Mouse (Mus musculus): Measurements from ENCODE around the gene Pus7. TPM values are rescaled to one million over a fixed set of nuclear protein-coding genes. Genes with fewer than 3 reads are reported as not detected.
A peak's percentile ranks its signal among the peaks of the same experiment; 100 is the strongest.

Gene Pus7
- total and polyA plus RNA-seq, 3 experiments, result 95.8 to 142 TPM; not detected in 1

DNA sequence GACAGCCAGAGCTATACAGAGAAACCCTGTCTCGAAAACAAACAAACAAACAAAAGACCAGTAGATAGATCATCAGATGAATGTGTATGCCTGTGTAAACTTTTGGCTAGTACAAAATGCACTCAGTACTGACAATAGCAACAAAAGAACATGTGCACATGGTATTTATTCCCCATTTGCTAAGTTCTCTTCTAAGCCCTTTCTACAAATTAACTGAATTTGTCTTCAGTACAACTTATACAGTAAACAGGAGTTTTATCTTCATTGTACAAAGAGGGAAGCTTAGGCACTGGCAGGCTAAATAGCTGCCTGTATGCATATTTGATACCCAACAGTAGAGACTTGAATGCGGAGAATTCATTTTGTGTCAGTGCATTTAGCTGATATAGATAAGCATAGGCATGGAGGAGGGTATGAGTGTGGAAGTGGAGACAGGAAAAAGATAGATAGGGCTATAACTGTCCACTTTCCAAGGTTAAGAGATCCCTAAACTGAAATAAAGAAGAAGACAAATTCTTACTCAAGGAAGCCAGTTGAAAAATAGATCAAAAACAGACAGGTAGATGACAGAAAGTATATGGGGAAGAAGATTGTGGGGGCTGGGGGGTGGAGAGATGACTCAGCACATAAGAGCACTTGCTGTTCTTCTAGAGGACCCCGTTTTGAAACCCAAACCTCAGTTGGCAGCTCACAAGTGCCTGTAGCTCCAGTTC is 65.9 kb downstream of the Pus7 start (continued):
- peak; percentile 61; the same call in 1 of the 2 replicates for TF ChIP-seq MYC (IDR thresholded peaks at IDR 0.05; ENCODE audit: low read depth, low read length)
- TF ChIP-seq MAFK (IDR thresholded peaks at IDR 0.05; ENCODE audit: borderline replicate concordance, low read depth, low read length), result no peak
- no peak for TF ChIP-seq CTCF (IDR thresholded peaks at IDR 0.05 in 2 of 3, conservative IDR thresholded peaks at IDR 0.05 in 1 of 3; ENCODE audit: control insufficient read depth in 1 of 3, insufficient read depth in 1 of 3, low read depth in 2 of 3, low read length in 3 of 3, poor library complexity in 1 of 3, severe bottlenecking in 1 of 3)
- no peak for TF ChIP-seq BHLHE40 (IDR thresholded peaks at IDR 0.05; ENCODE audit: borderline replicate concordance, low read depth, low read length)
- no peak for TF ChIP-seq ZNF384 (IDR thresholded peaks at IDR 0.05; ENCODE audit: low read depth, low read length)
- TF ChIP-seq KAT2A (conservative IDR thresholded peaks at IDR 0.05; ENCODE audit: low read depth, low read length), result no peak
- TF ChIP-seq ZKSCAN1 (IDR thresholded peaks at IDR 0.05; ENCODE audit: low read depth, low read length), result no peak
- no peak for TF ChIP-seq UBTF (IDR thresholded peaks at IDR 0.05; ENCODE audit: borderline replicate concordance, insufficient read depth, low read depth, low read length)
- TF ChIP-seq SIN3A (IDR thresholded peaks at IDR 0.05; ENCODE audit: low read length), result peak; percentile 66
- no peak for TF ChIP-seq USF1 (IDR thresholded peaks at IDR 0.05; ENCODE audit: low read depth, low read length)
- no peak for TF ChIP-seq ZC3H11A (IDR thresholded peaks at IDR 0.05; ENCODE audit: low read depth, low read length)
- TF ChIP-seq HCFC1 (IDR thresholded peaks at IDR 0.05; ENCODE audit: low read depth, low read length), result peak; percentile 19; the same call in 1 of the 2 replicates
- TF ChIP-seq CHD2 (IDR thresholded peaks at IDR 0.05; ENCODE audit: low read length), result no peak
- TF ChIP-seq ZMIZ1 (IDR thresholded peaks at IDR 0.05; ENCODE audit: low read depth, low read length), result no peak

DNA sequence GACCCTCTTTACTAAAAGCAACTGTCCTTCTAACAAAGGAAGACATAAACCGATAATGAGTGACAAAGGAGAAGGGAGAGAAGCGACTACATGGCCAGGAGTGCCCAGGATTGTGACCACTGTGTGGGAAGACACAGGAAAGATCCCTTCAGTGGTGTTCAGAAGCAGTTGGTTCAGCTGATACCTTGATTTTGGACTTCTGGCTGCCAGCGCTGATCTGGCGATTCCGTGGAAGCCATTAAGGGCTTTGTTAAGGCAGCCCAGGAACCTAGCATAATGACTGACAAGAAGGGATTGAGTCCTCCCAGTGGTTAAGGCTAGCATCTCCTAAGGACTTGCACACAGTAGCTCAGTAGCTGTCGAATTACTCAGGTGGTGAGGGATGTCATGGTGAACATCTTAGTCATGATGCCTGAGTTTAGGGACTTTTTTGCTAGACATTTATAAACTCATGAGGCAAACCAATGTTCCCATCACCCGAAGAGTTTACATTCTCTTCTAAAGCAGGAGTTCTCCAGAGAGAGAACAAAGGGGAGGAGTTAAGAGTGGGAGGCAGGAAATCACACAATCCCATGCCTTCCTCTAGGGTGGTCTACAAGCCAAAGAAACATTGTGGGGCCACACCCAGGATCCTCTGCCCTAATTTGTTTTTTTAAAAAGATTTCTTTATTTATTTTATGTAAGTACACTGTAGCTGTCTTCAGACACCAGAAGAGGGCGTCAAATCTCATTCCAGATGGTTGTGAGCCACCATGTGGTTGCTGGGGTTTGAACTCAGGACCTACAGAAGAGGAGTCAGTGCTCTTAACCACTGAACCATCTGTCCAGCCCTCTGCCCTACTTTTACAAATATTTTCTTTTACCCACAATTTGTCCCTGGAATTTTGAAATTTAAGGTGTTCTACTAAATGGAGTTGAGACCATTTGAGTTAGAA is 69.8 kb downstream of the Pus7 start:
- Histone ChIP-seq H3K79me2 (ENCODE audit: control insufficient read depth, insufficient read depth, low read length, poor library complexity) (peaks cover 10% of the 10 kb centered on the region), H3K4me1 (ENCODE audit: control insufficient read depth in 1 of 2, insufficient read depth in 2 of 2, low read length in 2 of 2) (peaks cover 12 to 15% of the 10 kb centered on the region in 2 experiments), H3K9ac (ENCODE audit: control insufficient read depth, low read depth, low read length, poor library complexity, severe bottlenecking) (peak overlapping the region; percentile 68), H3K27me3 (ENCODE audit: control insufficient read depth in 1 of 2, insufficient read depth in 2 of 2, low read length in 2 of 2) (no peaks in the 10 kb centered on the region), H3K9me3 (replicated peaks; ENCODE audit: insufficient read depth, low read length) (no peaks in the 10 kb centered on the region), H3K27ac (ENCODE audit: control insufficient read depth, low read depth, low read length) (peak overlapping the region; percentile 75), H3K36me3 (ENCODE audit: control insufficient read depth in 1 of 2, insufficient read depth in 2 of 2, low read length in 2 of 2) (peaks cover 13 to 23% of the 10 kb centered on the region in 2 experiments), H3K4me3 (ENCODE audit: control insufficient read depth in 1 of 2, insufficient read depth in 1 of 2, low read depth in 2 of 2, low read length in 2 of 2) (peak overlapping the region; percentile 45 to 63)
- TF ChIP-seq ZMIZ1 (IDR thresholded peaks at IDR 0.05; ENCODE audit: low read depth, low read length), result no peak
- peak in 1 of 2 experiments; percentile 43; a peak in 1 of 4 replicates for TF ChIP-seq POLR2A (IDR thresholded peaks at IDR 0.05; ENCODE audit: control insufficient read depth in 1 of 2, insufficient read depth in 1 of 2, low read depth in 1 of 2, low read length in 2 of 2, poor library complexity in 1 of 2)
- TF ChIP-seq E2F4 (IDR thresholded peaks at IDR 0.05; ENCODE audit: borderline replicate concordance, low read depth, low read length), result no peak
- TF ChIP-seq SMC3 (IDR thresholded peaks at IDR 0.05; ENCODE audit: low read depth, low read length), result peak; percentile 22; the same call in 1 of the 2 replicates
- TF ChIP-seq TAL1 (IDR thresholded peaks at IDR 0.05; ENCODE audit: low read length), result no peak
- 0 out of 2 replicates have a peak, but pooled peaks have one; percentile 20 for TF ChIP-seq POLR2AphosphoS5 (IDR thresholded peaks at IDR 0.05; ENCODE audit: borderline replicate concordance, low read depth, low read length)
- peak; percentile 67; the same call in 1 of the 2 replicates for TF ChIP-seq MYC (IDR thresholded peaks at IDR 0.05; ENCODE audit: low read depth, low read length)
- TF ChIP-seq TBP (IDR thresholded peaks at IDR 0.05; ENCODE audit: low read depth, low read length), result peak; percentile 66; the same call in 1 of the 2 replicates
- peak; percentile 37; the same call in 1 of the 2 replicates for TF ChIP-seq HCFC1 (IDR thresholded peaks at IDR 0.05; ENCODE audit: low read depth, low read length)
- TF ChIP-seq MXI1 (IDR thresholded peaks at IDR 0.05; ENCODE audit: low read depth, low read length), result peak; percentile 34; the same call in 1 of the 2 replicates
- TF ChIP-seq TCF12 (IDR thresholded peaks at IDR 0.05; ENCODE audit: low read depth, low read length), result 0 out of 2 replicates have a peak, but pooled peaks have one; percentile 9
- peak; percentile 41 for TF ChIP-seq NELFE (IDR thresholded peaks at IDR 0.05; ENCODE audit: low read depth, low read length)
- peak; percentile 16 for TF ChIP-seq RAD21 (IDR thresholded peaks at IDR 0.05; ENCODE audit: low read depth, low read length)
- TF ChIP-seq MYB (IDR thresholded peaks at IDR 0.05; ENCODE audit: low read depth, low read length), result no peak
- TF ChIP-seq CTCF (IDR thresholded peaks at IDR 0.05 in 2 of 3, conservative IDR thresholded peaks at IDR 0.05 in 1 of 3; ENCODE audit: control insufficient read depth in 1 of 3, insufficient read depth in 1 of 3, low read depth in 2 of 3, low read length in 3 of 3, poor library complexity in 1 of 3, severe bottlenecking in 1 of 3), result peak in 2 of 3 experiments; percentile 36 to 60; a peak in 4 of 6 replicates
- TF ChIP-seq GATA1 (IDR thresholded peaks at IDR 0.05; ENCODE audit: low read depth, low read length), result no peak
- TF ChIP-seq NRF1 (IDR thresholded peaks at IDR 0.05; ENCODE audit: insufficient read depth, low read depth, low read length, poor library complexity, severe bottlenecking), result no peak
- peak; percentile 90 for DNase-seq (ENCODE audit: low read depth, low spot score)

All from MEL (cell line).